Mouse (Mus musculus): ENCODE results near the gene Rara. TPM values are rescaled to one million over a fixed set of nuclear protein-coding genes. Genes with fewer than 3 reads are reported as not detected.
A peak's percentile ranks its signal among the peaks of the same experiment; 100 is the strongest.

Gene Rara
- polyA plus RNA-seq, 1 experiment from 2014 or later = 30.1 TPM

- peak overlapping the region; percentile 2; the same call in 1 of the 2 replicates for H3K9ac ChIP-seq (ENCODE audit: low read length)
- peak overlapping the region; percentile 28; the same call in 1 of the 2 replicates for H3K4me2 ChIP-seq (ENCODE audit: low read depth, low read length)
- no peak overlapping the region for H3K4me3 ChIP-seq (replicated peaks; ENCODE audit: low read length)
- H3K9me3 ChIP-seq (replicated peaks; ENCODE audit: control insufficient read depth, low read length) = no peaks in the 10 kb centered on the region
- 35% methylated on average over 16 of the region's 16 CpGs for WGBS
- peaks cover 78% of the 10 kb centered on the region for H3K4me1 ChIP-seq (ENCODE audit: control insufficient read depth, insufficient read depth, low read length)
- no peaks in the 10 kb centered on the region for H3K27me3 ChIP-seq (ENCODE audit: control insufficient read depth, insufficient read depth, low read length)
- H3K27ac ChIP-seq (ENCODE audit: low read length) = peak overlapping the region; percentile 69; the same call in 1 of the 2 replicates
- ATAC-seq (ENCODE audit: insufficient read depth, low FRiP score) = no peak
- peaks cover 24% of the 10 kb centered on the region for H3K36me3 ChIP-seq (ENCODE audit: control insufficient read depth, insufficient read depth, low read length)
Measured at GRCm38 (mm10) chr11:98968079-98968478, 40.5 kb downstream of the Rara start.

- H3K4me3 ChIP-seq (replicated peaks; ENCODE audit: low read length) = no peak overlapping the region
- WGBS = 10% methylated on average over 20 of the region's 20 CpGs
- no peaks in the 10 kb centered on the region for H3K27me3 ChIP-seq (ENCODE audit: control insufficient read depth, insufficient read depth, low read length)
- H3K36me3 ChIP-seq (ENCODE audit: control insufficient read depth, insufficient read depth, low read length) = peaks cover 30% of the 10 kb centered on the region
- H3K4me1 ChIP-seq (ENCODE audit: control insufficient read depth, insufficient read depth, low read length) = peaks cover 71% of the 10 kb centered on the region
- H3K9ac ChIP-seq (ENCODE audit: low read length) = peak overlapping the region; percentile 2; the same call in 1 of the 2 replicates
- peak overlapping the region; percentile 28 for H3K4me2 ChIP-seq (ENCODE audit: low read depth, low read length)
- H3K9me3 ChIP-seq (replicated peaks; ENCODE audit: control insufficient read depth, low read length) = no peaks in the 10 kb centered on the region
- ATAC-seq (ENCODE audit: insufficient read depth, low FRiP score) = no peak
- H3K27ac ChIP-seq (ENCODE audit: low read length) = peak overlapping the region; percentile 69
Measured at GRCm38 (mm10) chr11:98968716-98969495, 41.3 kb downstream of the Rara start.

GRCm38 (mm10) chr11:98969496-98969927 lies 41.9 kb downstream of the Rara start:
- H3K36me3 ChIP-seq (ENCODE audit: control insufficient read depth, insufficient read depth, low read length) = peaks cover 30% of the 10 kb centered on the region
- H3K27me3 ChIP-seq (ENCODE audit: control insufficient read depth, insufficient read depth, low read length) = no peaks in the 10 kb centered on the region
- H3K4me2 ChIP-seq (ENCODE audit: low read depth, low read length) = peak overlapping the region; percentile 28; the same call in 1 of the 2 replicates
- H3K27ac ChIP-seq (ENCODE audit: low read length) = peak overlapping the region; percentile 69
- H3K9ac ChIP-seq (ENCODE audit: low read length) = peak overlapping the region; percentile 24
- no peak for ATAC-seq (ENCODE audit: insufficient read depth, low FRiP score)
- H3K9me3 ChIP-seq (replicated peaks; ENCODE audit: control insufficient read depth, low read length) = no peaks in the 10 kb centered on the region
- H3K4me1 ChIP-seq (ENCODE audit: control insufficient read depth, insufficient read depth, low read length) = peaks cover 65% of the 10 kb centered on the region
- no peak overlapping the region for H3K4me3 ChIP-seq (replicated peaks; ENCODE audit: low read length)
- WGBS = 34% methylated on average over 17 of the region's 17 CpGs

- Histone ChIP-seq H3K27ac (ENCODE audit: low read length) (peak overlapping the region; percentile 69), H3K27me3 (ENCODE audit: control insufficient read depth, insufficient read depth, low read length) (no peaks in the 10 kb centered on the region), H3K4me1 (ENCODE audit: control insufficient read depth, insufficient read depth, low read length) (peaks cover 56% of the 10 kb centered on the region), H3K36me3 (ENCODE audit: control insufficient read depth, insufficient read depth, low read length) (peaks cover 30% of the 10 kb centered on the region), H3K9ac (ENCODE audit: low read length) (no peak overlapping the region), H3K4me3 (replicated peaks; ENCODE audit: low read length) (no peak overlapping the region), H3K4me2 (ENCODE audit: low read depth, low read length) (no peak overlapping the region), H3K9me3 (replicated peaks; ENCODE audit: control insufficient read depth, low read length) (no peaks in the 10 kb centered on the region)
- no peak for ATAC-seq (ENCODE audit: insufficient read depth, low FRiP score)
- WGBS = 69% methylated on average over 29 of the region's 29 CpGs
Measured at GRCm38 (mm10) chr11:98970191-98970925, 42.7 kb downstream of the Rara start.

- Histone ChIP-seq H3K4me1 (ENCODE audit: control insufficient read depth, insufficient read depth, low read length) (peaks cover 45% of the 10 kb centered on the region), H3K9ac (ENCODE audit: low read length) (0 out of 2 replicates have a peak overlapping the region, but pooled peaks have one; percentile 23), H3K27me3 (ENCODE audit: control insufficient read depth, insufficient read depth, low read length) (no peaks in the 10 kb centered on the region), H3K4me3 (replicated peaks; ENCODE audit: low read length) (no peak overlapping the region), H3K36me3 (ENCODE audit: control insufficient read depth, insufficient read depth, low read length) (peaks cover 25% of the 10 kb centered on the region), H3K9me3 (replicated peaks; ENCODE audit: control insufficient read depth, low read length) (no peaks in the 10 kb centered on the region), H3K27ac (ENCODE audit: low read length) (peak overlapping the region; percentile 41; the same call in 1 of the 2 replicates), H3K4me2 (ENCODE audit: low read depth, low read length) (no peak overlapping the region)
- WGBS = 66% methylated on average over 23 of the region's 23 CpGs
- ATAC-seq (ENCODE audit: insufficient read depth, low FRiP score) = no peak
Measured at GRCm38 (mm10) chr11:98971316-98972031, 43.9 kb downstream of the Rara start.

- Histone ChIP-seq H3K27me3 (ENCODE audit: control insufficient read depth, insufficient read depth, low read length) (no peaks in the 10 kb centered on the region), H3K4me2 (ENCODE audit: low read depth, low read length) (no peak overlapping the region), H3K9ac (ENCODE audit: low read length) (no peak overlapping the region), H3K4me3 (replicated peaks; ENCODE audit: low read length) (no peak overlapping the region), H3K36me3 (ENCODE audit: control insufficient read depth, insufficient read depth, low read length) (peaks cover 21% of the 10 kb centered on the region), H3K4me1 (ENCODE audit: control insufficient read depth, insufficient read depth, low read length) (peaks cover 38% of the 10 kb centered on the region), H3K27ac (ENCODE audit: low read length) (no peak overlapping the region), H3K9me3 (replicated peaks; ENCODE audit: control insufficient read depth, low read length) (no peaks in the 10 kb centered on the region)
- ATAC-seq (ENCODE audit: insufficient read depth, low FRiP score) = peak; percentile 34; the same call in 1 of the 2 replicates
- WGBS = 53% methylated on average over 9 of the region's 9 CpGs
Measured at GRCm38 (mm10) chr11:98972215-98972614, 44.6 kb downstream of the Rara start.

- Histone ChIP-seq H3K4me3 (replicated peaks; ENCODE audit: low read length) (no peak overlapping the region), H3K4me1 (ENCODE audit: control insufficient read depth, insufficient read depth, low read length) (peaks cover 31% of the 10 kb centered on the region), H3K4me2 (ENCODE audit: low read depth, low read length) (no peak overlapping the region), H3K27me3 (ENCODE audit: control insufficient read depth, insufficient read depth, low read length) (no peaks in the 10 kb centered on the region), H3K27ac (ENCODE audit: low read length) (no peak overlapping the region), H3K9me3 (replicated peaks; ENCODE audit: control insufficient read depth, low read length) (no peaks in the 10 kb centered on the region), H3K36me3 (ENCODE audit: control insufficient read depth, insufficient read depth, low read length) (peaks cover 21% of the 10 kb centered on the region), H3K9ac (ENCODE audit: low read length) (no peak overlapping the region)
- WGBS = 83% methylated on average over 9 of the region's 9 CpGs
- no peak for ATAC-seq (ENCODE audit: insufficient read depth, low FRiP score)
Measured at GRCm38 (mm10) chr11:98972801-98973360, 45.3 kb downstream of the Rara start.

GRCm38 (mm10) chr11:98973584-98973983 lies 46.0 kb downstream of the Rara start:
- Histone ChIP-seq H3K4me2 (ENCODE audit: low read depth, low read length) (no peak overlapping the region), H3K4me1 (ENCODE audit: control insufficient read depth, insufficient read depth, low read length) (peaks cover 24% of the 10 kb centered on the region), H3K9ac (ENCODE audit: low read length) (no peak overlapping the region), H3K4me3 (replicated peaks; ENCODE audit: low read length) (no peak overlapping the region), H3K9me3 (replicated peaks; ENCODE audit: control insufficient read depth, low read length) (no peaks in the 10 kb centered on the region), H3K36me3 (ENCODE audit: control insufficient read depth, insufficient read depth, low read length) (peaks cover 21% of the 10 kb centered on the region), H3K27me3 (ENCODE audit: control insufficient read depth, insufficient read depth, low read length) (no peaks in the 10 kb centered on the region), H3K27ac (ENCODE audit: low read length) (no peak overlapping the region)
- WGBS = 81% methylated on average over 14 of the region's 14 CpGs
- ATAC-seq (ENCODE audit: insufficient read depth, low FRiP score) = no peak

Measured in stomach, embryonic 16.5 days (tissue).